Mouse (Mus musculus): ENCODE results near the gene Hepacam. TPM values are rescaled to one million over a fixed set of nuclear protein-coding genes. Genes with fewer than 3 reads are reported as not detected.

The Hepacam gene
- polyA plus RNA-seq, 1 experiment: 0.67 TPM

- no peak overlapping the region for H3K27ac ChIP-seq (ENCODE audit: control insufficient read depth, insufficient read depth, low read depth, low read length, poor library complexity)
- 1% methylated on average over 18 of the region's 18 CpGs for whole genome bisulfite sequencing
- no peaks in the 10 kb centered on the region for H3K4me1 ChIP-seq (ENCODE audit: control insufficient read depth, insufficient read depth, low read length)
- TF ChIP-seq CTCF (IDR thresholded peaks at IDR 0.05; ENCODE audit: control insufficient read depth, insufficient read depth, low read length) (no peak), POLR2A (IDR thresholded peaks at IDR 0.05; ENCODE audit: borderline replicate concordance, control insufficient read depth, low read depth, low read length) (no peak)
- no peak overlapping the region for H3K4me3 ChIP-seq (replicated peaks; ENCODE audit: control insufficient read depth, low read depth, low read length)
Measured at GRCm38 (mm10) chr9:37433823-37434560, 66.8 kb downstream of the Hepacam start.

GRCm38 (mm10) chr9:37434932-37435331 lies 67.8 kb downstream of the Hepacam start:
- WGBS: 20% methylated on average over 14 of the region's 14 CpGs
- Histone ChIP-seq H3K27ac (ENCODE audit: control insufficient read depth, insufficient read depth, low read depth, low read length, poor library complexity) (no peak overlapping the region), H3K4me1 (ENCODE audit: control insufficient read depth, insufficient read depth, low read length) (no peaks in the 10 kb centered on the region), H3K4me3 (replicated peaks; ENCODE audit: control insufficient read depth, low read depth, low read length) (no peak overlapping the region)
- TF ChIP-seq CTCF (IDR thresholded peaks at IDR 0.05; ENCODE audit: control insufficient read depth, insufficient read depth, low read length) (no peak), POLR2A (IDR thresholded peaks at IDR 0.05; ENCODE audit: borderline replicate concordance, control insufficient read depth, low read depth, low read length) (no peak)

GRCm38 (mm10) chr9:37435616-37436015 lies 68.5 kb downstream of the Hepacam start:
- Histone ChIP-seq H3K4me3 (replicated peaks; ENCODE audit: control insufficient read depth, low read depth, low read length) (no peak overlapping the region), H3K27ac (ENCODE audit: control insufficient read depth, insufficient read depth, low read depth, low read length, poor library complexity) (no peak overlapping the region), H3K4me1 (ENCODE audit: control insufficient read depth, insufficient read depth, low read length) (no peaks in the 10 kb centered on the region)
- 22% methylated on average over 4 of the region's 4 CpGs for WGBS
- TF ChIP-seq CTCF (IDR thresholded peaks at IDR 0.05; ENCODE audit: control insufficient read depth, insufficient read depth, low read length): no peak
- TF ChIP-seq POLR2A (IDR thresholded peaks at IDR 0.05; ENCODE audit: borderline replicate concordance, control insufficient read depth, low read depth, low read length): no peak

Other genes with a start within 250 kb of the Hepacam start
- 0.52 and 0.72 TPM in 2 replicates for gene Pknox2, start 219.9 kb upstream of the Hepacam start, polyA plus RNA-seq (2011; ENCODE audit: insufficient read depth, insufficient read length, low replicate concordance, missing spikeins)
- 0.77 and 1.7 TPM in 2 replicates for gene Tmem218, start 159.1 kb upstream of the Hepacam start, polyA plus RNA-seq (2011; ENCODE audit: insufficient read depth, insufficient read length, low replicate concordance, missing spikeins)
- 3.1 and 7.3 TPM in 2 replicates for gene Slc37a2, start 111.6 kb upstream of the Hepacam start, polyA plus RNA-seq (2011; ENCODE audit: insufficient read depth, insufficient read length, low replicate concordance, missing spikeins)
- 1.8 and 3.1 TPM in 2 replicates for gene Ccdc15, start 18.9 kb upstream of the Hepacam start, polyA plus RNA-seq (2011; ENCODE audit: insufficient read depth, insufficient read length, low replicate concordance, missing spikeins)
- 4.8 and 9.6 TPM in 2 replicates for gene Robo4, start 34.5 kb downstream of the Hepacam start, polyA plus RNA-seq (2011; ENCODE audit: insufficient read depth, insufficient read length, low replicate concordance, missing spikeins)
- 4.8 and 10.8 TPM in 2 replicates for gene Robo3, start 65.9 kb downstream of the Hepacam start, polyA plus RNA-seq (2011; ENCODE audit: insufficient read depth, insufficient read length, low replicate concordance, missing spikeins)
- 11.2 and 29.1 TPM in 2 replicates for gene Msantd2, start 122.0 kb downstream of the Hepacam start, polyA plus RNA-seq (2011; ENCODE audit: insufficient read depth, insufficient read length, low replicate concordance, missing spikeins)
- gene Esam, start 160.7 kb downstream of the Hepacam start, polyA plus RNA-seq (2011; ENCODE audit: insufficient read depth, insufficient read length, low replicate concordance, missing spikeins): 10.8 and 13.7 TPM in 2 replicates
- gene Vsig2, start 171.9 kb downstream of the Hepacam start, polyA plus RNA-seq (2011; ENCODE audit: insufficient read depth, insufficient read length, low replicate concordance, missing spikeins): 4.0 and 12.2 TPM in 2 replicates
- 92.9 and 101 TPM in 2 replicates for gene Nrgn, start 185.6 kb downstream of the Hepacam start, polyA plus RNA-seq (2011; ENCODE audit: insufficient read depth, insufficient read length, low replicate concordance, missing spikeins)
- gene Siae, start 188.3 kb downstream of the Hepacam start, polyA plus RNA-seq (2011; ENCODE audit: insufficient read depth, insufficient read length, low replicate concordance, missing spikeins): 1.9 and 7.2 TPM in 2 replicates
- gene Spa17, start 246.4 kb downstream of the Hepacam start, polyA plus RNA-seq (2011; ENCODE audit: insufficient read depth, insufficient read length, low replicate concordance, missing spikeins): 1.4 and 3.7 TPM in 2 replicates